Mouse (Mus musculus): ENCODE data around the gene Rasgef1b. TPM values are rescaled to one million over a fixed set of nuclear protein-coding genes. Genes with fewer than 3 reads are reported as not detected.

The Rasgef1b gene
- polyA plus RNA-seq, 1 experiment from 2014 or later, result 66.1 TPM

GRCm38 (mm10) chr5:99701811-99702210, 27.1 kb downstream of the Rasgef1b start:
- 87% methylated on average over 5 of the region's 5 CpGs for WGBS
- no peaks in the 10 kb centered on the region for H3K27me3 ChIP-seq
- no peak overlapping the region for H3K4me2 ChIP-seq
- H3K27ac ChIP-seq (replicated peaks), result no peak overlapping the region
- no peaks in the 10 kb centered on the region for H3K9me3 ChIP-seq
- H3K4me1 ChIP-seq (replicated peaks), result no peaks in the 10 kb centered on the region; the same call in 1 of the 2 replicates
- no peak overlapping the region for H3K9ac ChIP-seq
- ATAC-seq (ENCODE audit: low read depth), result no peak
- H3K36me3 ChIP-seq, result no peaks in the 10 kb centered on the region
- no peak overlapping the region for H3K4me3 ChIP-seq

- Histone ChIP-seq H3K4me2 (no peak overlapping the region), H3K27ac (replicated peaks) (0 out of 2 replicates have a peak overlapping the region, but pooled peaks have one; percentile 10), H3K36me3 (no peaks in the 10 kb centered on the region), H3K4me3 (no peak overlapping the region), H3K27me3 (no peaks in the 10 kb centered on the region), H3K9ac (no peak overlapping the region), H3K9me3 (no peaks in the 10 kb centered on the region), H3K4me1 (replicated peaks) (peaks cover 17% of the 10 kb centered on the region)
- WGBS, result 66% methylated on average over 13 of the region's 13 CpGs
- ATAC-seq (ENCODE audit: low read depth), result no peak
Measured at GRCm38 (mm10) chr5:99694712-99695360, 34.0 kb downstream of the Rasgef1b start.

- Histone ChIP-seq H3K27ac (replicated peaks) (no peak overlapping the region), H3K4me2 (no peak overlapping the region), H3K4me3 (no peak overlapping the region), H3K4me1 (replicated peaks) (peaks cover 17% of the 10 kb centered on the region), H3K9ac (no peak overlapping the region), H3K27me3 (no peaks in the 10 kb centered on the region), H3K36me3 (no peaks in the 10 kb centered on the region), H3K9me3 (no peaks in the 10 kb centered on the region)
- no peak for ATAC-seq (ENCODE audit: low read depth)
- WGBS, result 71% methylated on average over 7 of the region's 7 CpGs
Measured at GRCm38 (mm10) chr5:99689909-99690308, 39.0 kb downstream of the Rasgef1b start.

GRCm38 (mm10) chr5:99687894-99688293, 41.0 kb downstream of the Rasgef1b start:
- 31% methylated on average over 6 of the region's 6 CpGs for WGBS
- peaks cover 10% of the 10 kb centered on the region for H3K4me1 ChIP-seq (replicated peaks)
- no peak for ATAC-seq (ENCODE audit: low read depth)
- H3K27ac ChIP-seq (replicated peaks), result no peak overlapping the region
- H3K27me3 ChIP-seq, result no peaks in the 10 kb centered on the region
- no peak overlapping the region for H3K9ac ChIP-seq
- H3K4me3 ChIP-seq, result no peak overlapping the region
- no peaks in the 10 kb centered on the region for H3K9me3 ChIP-seq
- H3K36me3 ChIP-seq, result no peaks in the 10 kb centered on the region
- no peak overlapping the region for H3K4me2 ChIP-seq

- Histone ChIP-seq H3K9me3 (no peaks in the 10 kb centered on the region), H3K27ac (replicated peaks) (no peak overlapping the region), H3K9ac (no peak overlapping the region), H3K4me1 (replicated peaks) (peaks cover 4% of the 10 kb centered on the region; the same call in 1 of the 2 replicates), H3K4me3 (no peak overlapping the region), H3K27me3 (no peaks in the 10 kb centered on the region), H3K36me3 (no peaks in the 10 kb centered on the region), H3K4me2 (no peak overlapping the region)
- 55% methylated on average over 2 of the region's 2 CpGs for WGBS
- ATAC-seq (ENCODE audit: low read depth), result no peak
Measured at GRCm38 (mm10) chr5:99684023-99684422, 44.8 kb downstream of the Rasgef1b start.

GRCm38 (mm10) chr5:99669971-99670571, 58.8 kb downstream of the Rasgef1b start:
- Histone ChIP-seq H3K9ac (no peak overlapping the region), H3K9me3 (no peaks in the 10 kb centered on the region), H3K4me2 (no peak overlapping the region), H3K4me1 (replicated peaks) (peaks cover 7% of the 10 kb centered on the region; the same call in 1 of the 2 replicates), H3K27ac (replicated peaks) (peak overlapping the region; percentile 49), H3K4me3 (no peak overlapping the region), H3K36me3 (no peaks in the 10 kb centered on the region), H3K27me3 (no peaks in the 10 kb centered on the region)
- ATAC-seq (ENCODE audit: low read depth), result no peak
- WGBS, result 74% methylated on average over 9 of the region's 9 CpGs

GRCm38 (mm10) chr5:99656024-99656423, 72.8 kb downstream of the Rasgef1b start:
- H3K36me3 ChIP-seq, result no peaks in the 10 kb centered on the region

GRCm38 (mm10) chr5:99652931-99653330, 75.9 kb downstream of the Rasgef1b start:
- Histone ChIP-seq H3K4me3 (no peak overlapping the region), H3K4me2 (no peak overlapping the region), H3K4me1 (replicated peaks) (peaks cover 16% of the 10 kb centered on the region), H3K27me3 (no peaks in the 10 kb centered on the region; the same call in 1 of the 2 replicates), H3K36me3 (no peaks in the 10 kb centered on the region), H3K27ac (replicated peaks) (no peak overlapping the region), H3K9me3 (no peaks in the 10 kb centered on the region), H3K9ac (no peak overlapping the region)
- 0 out of 2 replicates have a peak, but pooled peaks have one; percentile 45 for ATAC-seq (ENCODE audit: low read depth)
- 78% methylated on average over 10 of the region's 10 CpGs for WGBS

More at GRCm38 (mm10) chr5:99656024-99656423, 72.8 kb downstream of the Rasgef1b start:
- no peak overlapping the region for H3K27ac ChIP-seq (replicated peaks)
- H3K4me2 ChIP-seq, result no peak overlapping the region
- ATAC-seq (ENCODE audit: low read depth), result no peak
- no peaks in the 10 kb centered on the region; the same call in 1 of the 2 replicates for H3K27me3 ChIP-seq
- no peaks in the 10 kb centered on the region for H3K9me3 ChIP-seq
- H3K4me3 ChIP-seq, result no peak overlapping the region
- peaks cover 10% of the 10 kb centered on the region for H3K4me1 ChIP-seq (replicated peaks)
- WGBS, result 53% methylated on average over 5 of the region's 5 CpGs
- H3K9ac ChIP-seq, result no peak overlapping the region

- Histone ChIP-seq H3K4me3 (no peak overlapping the region), H3K27ac (replicated peaks) (no peak overlapping the region), H3K36me3 (no peaks in the 10 kb centered on the region), H3K9me3 (no peaks in the 10 kb centered on the region), H3K4me1 (replicated peaks) (peaks cover 3% of the 10 kb centered on the region; the same call in 1 of the 2 replicates), H3K27me3 (no peaks in the 10 kb centered on the region), H3K4me2 (no peak overlapping the region), H3K9ac (no peak overlapping the region)
- ATAC-seq (ENCODE audit: low read depth), result no peak
- 91% methylated on average over 6 of the region's 6 CpGs for WGBS
Measured at GRCm38 (mm10) chr5:99641407-99641806, 87.5 kb downstream of the Rasgef1b start.

- 46% methylated on average over 7 of the region's 7 CpGs for WGBS
- Histone ChIP-seq H3K36me3 (no peaks in the 10 kb centered on the region), H3K4me1 (replicated peaks) (peaks cover 4% of the 10 kb centered on the region; the same call in 1 of the 2 replicates), H3K27ac (replicated peaks) (no peak overlapping the region), H3K9ac (no peak overlapping the region), H3K4me2 (no peak overlapping the region), H3K27me3 (no peaks in the 10 kb centered on the region), H3K4me3 (no peak overlapping the region), H3K9me3 (no peaks in the 10 kb centered on the region)
- ATAC-seq (ENCODE audit: low read depth), result no peak
Measured at GRCm38 (mm10) chr5:99636575-99636974, 92.3 kb downstream of the Rasgef1b start.

- Histone ChIP-seq H3K9me3 (no peaks in the 10 kb centered on the region), H3K36me3 (no peaks in the 10 kb centered on the region), H3K4me3 (no peak overlapping the region), H3K27me3 (no peaks in the 10 kb centered on the region), H3K9ac (no peak overlapping the region), H3K4me2 (no peak overlapping the region), H3K4me1 (replicated peaks) (peaks cover 4% of the 10 kb centered on the region; the same call in 1 of the 2 replicates), H3K27ac (replicated peaks) (no peak overlapping the region)
- WGBS, result 83% methylated on average over 8 of the region's 8 CpGs
- ATAC-seq (ENCODE audit: low read depth), result no peak
Measured at GRCm38 (mm10) chr5:99634010-99634541, 94.8 kb downstream of the Rasgef1b start.

- WGBS, result 95% methylated on average over 1 of the region's 1 CpGs
- Histone ChIP-seq H3K27me3 (no peaks in the 10 kb centered on the region), H3K9me3 (no peaks in the 10 kb centered on the region), H3K36me3 (no peaks in the 10 kb centered on the region), H3K4me2 (no peak overlapping the region), H3K4me3 (no peak overlapping the region), H3K4me1 (replicated peaks) (peaks cover 4% of the 10 kb centered on the region; the same call in 1 of the 2 replicates), H3K9ac (no peak overlapping the region), H3K27ac (replicated peaks) (no peak overlapping the region)
- ATAC-seq (ENCODE audit: low read depth), result no peak
Measured at GRCm38 (mm10) chr5:99633548-99633947, 95.3 kb downstream of the Rasgef1b start.
